Mouse (Mus musculus) erythroblast, embryonic 14.5 days (primary cell): ENCODE data around the gene Osmr.

Experiments used
- GATA1 ChIP-seq: IDR thresholded peaks from 2 replicates; pipeline ENCODE4 v1.6.1; 2012; ENCODE audit warnings: low read length, inconsistent platforms, mixed read lengths
- TAL1 ChIP-seq: IDR thresholded peaks from 3 replicates; pipeline ENCODE4 v1.6.1; 2012; ENCODE audit warnings: low read length, inconsistent platforms, mixed read lengths

DNA sequence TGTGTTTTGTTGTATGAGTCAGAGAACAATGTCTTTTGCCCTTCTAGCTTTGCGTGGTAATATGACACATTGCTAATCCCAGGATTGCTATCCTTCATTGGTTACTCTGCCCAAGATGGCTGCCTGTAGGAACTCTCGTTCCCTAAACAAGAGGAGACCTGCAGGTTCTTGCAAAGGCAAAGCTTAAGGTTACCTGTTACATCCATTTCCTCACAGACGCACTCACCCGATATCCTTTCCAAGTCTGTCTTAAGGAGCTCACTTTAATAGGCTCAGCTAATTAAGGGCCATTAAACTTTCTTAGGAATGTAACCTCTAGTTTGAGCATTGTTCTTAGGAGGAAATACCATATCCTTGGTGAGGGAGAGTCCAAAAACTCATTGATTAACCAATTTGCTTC lies 31.0 kb upstream of the Osmr start:
- TF ChIP-seq TAL1: no peak
- TF ChIP-seq GATA1: no peak
